Mouse (Mus musculus) midbrain, embryonic 12.5 days (tissue): ENCODE data around the gene Ctdspl. TPM values are rescaled to one million over a fixed set of nuclear protein-coding genes. Genes with fewer than 3 reads are reported as not detected.

Experiments used
- ATAC-seq: fragments of 200-750 bp; cut with Nextera tagmentation; 2 replicates; pipeline ENCODE4 v1.8.0; 2017; ENCODE audit warnings: low read depth, moderate TSS enrichment, moderate library complexity; ENCODE audit not compliant: low FRiP score
- H3K27ac ChIP-seq: fragments of 300-500 bp; sonication (generic); replicated peaks from 2 replicates; pipeline ENCODE4 v1.5.1; 2016; ENCODE audit warnings: mild to moderate bottlenecking
- H3K27me3 ChIP-seq: fragments of 300-500 bp; sonication (generic); 2 replicates; pipeline ENCODE4 v1.6.1; 2016; ENCODE audit warnings: mild to moderate bottlenecking
- H3K36me3 ChIP-seq: fragments of 300-500 bp; sonication (generic); 2 replicates; pipeline ENCODE4 v1.6.1; 2016
- H3K4me1 ChIP-seq: fragments of 300-500 bp; sonication (generic); 2 replicates; pipeline ENCODE4 v1.6.1; 2016
- H3K4me2 ChIP-seq: fragments of 300-500 bp; sonication (generic); replicated peaks from 2 replicates; pipeline ENCODE4 v1.6.1; 2016; ENCODE audit warnings: mild to moderate bottlenecking, moderate library complexity
- H3K4me3 ChIP-seq: fragments of 300-500 bp; sonication (generic); 2 replicates; pipeline ENCODE4 v1.5.1; 2016; ENCODE audit warnings: mild to moderate bottlenecking
- H3K9ac ChIP-seq: fragments of 300-500 bp; sonication (generic); replicated peaks from 2 replicates; pipeline ENCODE4 v1.6.1; 2016; ENCODE audit warnings: mild to moderate bottlenecking, moderate library complexity
- H3K9me3 ChIP-seq: fragments of 300-500 bp; sonication (generic); 2 replicates; pipeline ENCODE4 v1.6.1; 2016; ENCODE audit warnings: mild to moderate bottlenecking
- WGBS: fragments of 180-500 bp; shearing (Covaris S2); methylation state at CpG from one replicate; pipeline ENCODE4 v1.1.7; 2016; 5-methylcytosine and 5-hydroxymethylcytosine counted together
- polyA plus RNA-seq: library from polyadenylated mRNA; unstranded; fragments of >200 nt; fragmentation: Nextera tagmentation; extraction: Ambion mirVana; gene quantifications from 2 replicates; pipeline ENCODE4 v1.2.1, GENCODE M21; 2016

The Ctdspl gene
- polyA plus RNA-seq, 1 experiment from 2014 or later, result 6.3 TPM

DNA sequence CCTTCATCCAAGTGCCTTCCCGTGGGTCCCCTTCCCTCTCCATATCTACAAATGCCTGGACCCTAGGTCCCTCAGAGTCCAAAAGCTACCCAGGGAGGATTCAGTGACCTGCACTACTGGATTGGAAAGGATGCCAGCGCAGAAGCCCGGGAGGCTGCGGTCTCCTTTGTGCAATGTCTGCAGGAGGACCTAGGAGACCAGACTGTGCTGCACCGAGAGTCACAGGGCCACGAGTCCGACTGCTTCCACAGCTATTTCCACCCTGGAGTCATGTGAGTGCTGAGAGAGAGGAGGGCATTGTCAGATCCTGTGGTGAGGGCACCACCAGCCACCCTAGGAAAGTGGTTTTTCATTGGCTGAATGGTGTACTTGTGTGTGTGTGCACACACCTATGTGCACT, 132.0 kb downstream of the Ctdspl start:
- 87% methylated on average over 7 of the region's 7 CpGs for whole genome bisulfite sequencing
- no peak overlapping the region for H3K4me3 ChIP-seq
- peaks cover 4% of the 10 kb centered on the region for H3K4me1 ChIP-seq
- no peaks in the 10 kb centered on the region for H3K9me3 ChIP-seq
- ATAC-seq, result no peak
- no peak overlapping the region for H3K9ac ChIP-seq
- H3K27ac ChIP-seq, result no peak overlapping the region
- H3K27me3 ChIP-seq, result peaks cover 26% of the 10 kb centered on the region
- H3K36me3 ChIP-seq, result no peaks in the 10 kb centered on the region
- H3K4me2 ChIP-seq, result no peak overlapping the region

DNA sequence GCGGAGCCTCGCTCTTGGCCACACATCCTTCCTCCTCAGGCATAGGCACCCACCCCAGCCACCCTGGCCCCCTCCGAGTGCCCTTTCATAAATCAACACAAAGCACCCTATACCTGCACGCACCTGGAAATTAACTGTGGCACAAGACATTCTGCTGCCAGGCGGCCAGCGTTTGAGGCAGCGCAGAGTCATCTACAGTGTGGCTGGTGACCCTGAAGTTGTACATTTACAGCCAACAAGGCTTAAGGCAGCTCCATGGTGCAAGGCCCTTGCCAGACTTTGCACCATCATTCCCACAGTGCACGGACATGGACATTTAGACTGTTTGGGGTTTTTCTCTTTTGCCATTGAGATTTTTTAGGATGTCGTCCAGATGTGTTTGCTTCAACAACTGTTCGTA, 134.4 kb downstream of the Ctdspl start:
- no peak for ATAC-seq
- Histone ChIP-seq H3K27ac (no peak overlapping the region), H3K4me1 (0 out of 2 replicates have a peak, but pooled peaks cover 5% of the 10 kb centered on the region), H3K27me3 (peaks cover 10% of the 10 kb centered on the region), H3K9ac (no peak overlapping the region), H3K9me3 (no peaks in the 10 kb centered on the region), H3K36me3 (no peaks in the 10 kb centered on the region), H3K4me3 (no peak overlapping the region), H3K4me2 (no peak overlapping the region)
- WGBS, result 92% methylated on average over 10 of the region's 10 CpGs

GRCm38 (mm10) chr9:119063036-119063644, 136.9 kb downstream of the Ctdspl start:
- 37% methylated on average over 19 of the region's 19 CpGs for WGBS
- no peak for ATAC-seq
- H3K4me1 ChIP-seq, result 0 out of 2 replicates have a peak, but pooled peaks cover 5% of the 10 kb centered on the region
- H3K27me3 ChIP-seq, result peaks cover 14% of the 10 kb centered on the region
- H3K9ac ChIP-seq, result no peak overlapping the region
- H3K4me3 ChIP-seq, result no peak overlapping the region
- no peaks in the 10 kb centered on the region for H3K36me3 ChIP-seq
- no peak overlapping the region for H3K27ac ChIP-seq
- no peak overlapping the region for H3K4me2 ChIP-seq
- H3K9me3 ChIP-seq, result no peaks in the 10 kb centered on the region

DNA sequence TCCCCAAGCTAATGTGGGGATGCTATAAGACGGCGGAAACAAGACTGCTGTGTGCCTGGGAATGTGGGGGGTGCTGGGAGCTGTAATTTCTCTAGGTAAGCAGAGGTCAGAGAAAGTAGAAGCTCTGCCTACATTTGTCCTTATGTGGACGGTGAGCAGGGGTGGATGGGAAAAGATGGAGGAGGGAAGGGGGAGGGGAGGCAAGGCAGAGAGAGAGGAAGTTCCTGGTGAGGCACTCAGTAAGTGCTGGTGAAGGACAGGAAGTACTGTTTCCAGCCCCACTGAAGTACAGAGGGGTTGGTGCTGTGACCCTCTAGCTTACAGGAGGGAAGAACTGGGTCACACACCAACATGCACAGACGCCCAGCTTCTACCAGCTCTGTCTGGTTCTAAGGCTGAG, 138.0 kb downstream of the Ctdspl start:
- H3K9ac ChIP-seq, result no peak overlapping the region
- no peak overlapping the region for H3K4me3 ChIP-seq
- H3K9me3 ChIP-seq, result no peaks in the 10 kb centered on the region
- H3K4me2 ChIP-seq, result no peak overlapping the region
- ATAC-seq, result no peak
- H3K36me3 ChIP-seq, result no peaks in the 10 kb centered on the region
- 0 out of 2 replicates have a peak, but pooled peaks cover 5% of the 10 kb centered on the region for H3K4me1 ChIP-seq
- H3K27me3 ChIP-seq, result peaks cover 14% of the 10 kb centered on the region
- 73% methylated on average over 4 of the region's 4 CpGs for WGBS
- H3K27ac ChIP-seq, result no peak overlapping the region

DNA sequence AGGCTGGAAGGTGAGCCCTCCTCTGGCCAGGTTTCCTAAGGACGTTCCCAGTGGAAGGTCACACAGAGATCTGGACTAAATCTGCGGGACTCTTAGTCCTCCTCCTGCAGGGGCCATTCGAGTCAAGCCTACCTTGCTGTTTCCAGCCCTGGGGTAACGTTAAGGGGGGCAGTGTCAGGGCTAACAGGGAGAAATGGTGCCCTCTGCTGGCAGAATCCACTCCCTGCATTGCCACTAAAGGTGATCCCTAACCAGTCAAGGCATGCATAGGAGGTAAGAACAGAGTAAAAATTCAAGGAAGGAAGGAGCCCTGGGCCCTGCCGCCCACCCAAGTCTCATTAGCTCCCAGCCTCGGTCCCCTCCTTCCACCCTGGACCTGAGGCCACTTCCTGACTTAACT, 141.3 kb downstream of the Ctdspl start:
- WGBS, result 4% methylated on average over 6 of the region's 6 CpGs
- H3K9me3 ChIP-seq, result no peaks in the 10 kb centered on the region
- no peak overlapping the region for H3K27ac ChIP-seq
- peaks cover 5% of the 10 kb centered on the region for H3K27me3 ChIP-seq
- H3K4me3 ChIP-seq, result no peak overlapping the region
- no peak overlapping the region for H3K4me2 ChIP-seq
- ATAC-seq, result peak; percentile 35
- H3K9ac ChIP-seq, result no peak overlapping the region
- 0 out of 2 replicates have a peak, but pooled peaks cover 5% of the 10 kb centered on the region for H3K4me1 ChIP-seq
- peaks cover 11% of the 10 kb centered on the region for H3K36me3 ChIP-seq

- Histone ChIP-seq H3K4me1 (0 out of 2 replicates have a peak, but pooled peaks cover 2% of the 10 kb centered on the region), H3K4me2 (no peak overlapping the region), H3K9ac (no peak overlapping the region), H3K9me3 (no peaks in the 10 kb centered on the region), H3K4me3 (no peak overlapping the region), H3K36me3 (peaks cover 14% of the 10 kb centered on the region), H3K27ac (no peak overlapping the region), H3K27me3 (peaks cover 4% of the 10 kb centered on the region)
- WGBS, result 86% methylated on average over 11 of the region's 11 CpGs
- ATAC-seq, result no peak
These were observed 142.0 kb downstream of the Ctdspl start for GRCm38 (mm10) chr9:119068266-119068665.

DNA sequence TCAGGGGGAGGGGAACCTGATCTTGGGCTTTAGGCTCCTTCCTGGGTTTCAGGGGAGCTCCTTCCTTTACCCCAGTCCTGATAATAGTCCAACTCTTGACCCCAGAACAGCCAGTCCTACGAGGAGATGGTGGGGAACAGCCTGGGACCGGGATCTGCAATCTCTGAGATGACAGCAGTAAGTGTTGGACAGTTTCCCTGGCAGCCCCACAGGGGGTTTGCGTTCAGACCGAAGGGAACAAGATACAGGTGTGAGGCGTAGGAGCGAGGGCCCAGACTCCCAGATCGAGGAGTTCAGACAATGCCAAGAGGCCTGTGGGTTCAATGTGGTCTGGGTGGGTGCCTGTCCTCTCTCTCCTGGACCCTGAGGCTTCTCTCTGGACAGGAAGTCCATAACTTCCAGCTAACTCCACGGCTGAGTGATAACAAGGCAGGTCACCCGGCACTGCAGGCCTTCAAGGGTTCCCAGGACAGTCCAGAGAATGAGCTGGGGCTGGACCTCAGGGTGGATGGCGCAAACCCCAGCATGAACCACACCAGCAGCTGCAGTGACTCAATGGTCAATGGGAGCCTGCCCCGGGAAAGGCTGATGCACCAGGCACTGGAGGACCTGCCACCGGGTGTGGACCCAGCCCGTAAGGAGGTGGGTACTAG, 144.0 kb downstream of the Ctdspl start:
- Histone ChIP-seq H3K4me3 (no peak overlapping the region), H3K36me3 (peaks cover 22% of the 10 kb centered on the region), H3K9ac (no peak overlapping the region), H3K4me2 (no peak overlapping the region), H3K27me3 (peaks cover 4% of the 10 kb centered on the region; the same call in 1 of the 2 replicates), H3K9me3 (no peaks in the 10 kb centered on the region), H3K4me1 (no peaks in the 10 kb centered on the region), H3K27ac (no peak overlapping the region)
- 85% methylated on average over 13 of the region's 13 CpGs for WGBS
- no peak for ATAC-seq

- H3K4me2 ChIP-seq, result no peak overlapping the region
- H3K27me3 ChIP-seq, result no peaks in the 10 kb centered on the region
- H3K4me1 ChIP-seq, result no peaks in the 10 kb centered on the region
- WGBS, result 88% methylated on average over 9 of the region's 9 CpGs
- H3K9ac ChIP-seq, result no peak overlapping the region
- H3K27ac ChIP-seq, result no peak overlapping the region
- no peak for ATAC-seq
- no peaks in the 10 kb centered on the region for H3K9me3 ChIP-seq
- H3K36me3 ChIP-seq, result peaks cover 33% of the 10 kb centered on the region
- no peak overlapping the region for H3K4me3 ChIP-seq
These were observed 145.5 kb downstream of the Ctdspl start for GRCm38 (mm10) chr9:119071786-119072185.

- H3K9ac ChIP-seq, result no peak overlapping the region
- no peaks in the 10 kb centered on the region for H3K4me1 ChIP-seq
- H3K27me3 ChIP-seq, result no peaks in the 10 kb centered on the region
- 91% methylated on average over 15 of the region's 15 CpGs for WGBS
- peaks cover 42% of the 10 kb centered on the region for H3K36me3 ChIP-seq
- ATAC-seq, result no peak
- H3K4me2 ChIP-seq, result no peak overlapping the region
- no peak overlapping the region for H3K27ac ChIP-seq
- no peaks in the 10 kb centered on the region for H3K9me3 ChIP-seq
- no peak overlapping the region for H3K4me3 ChIP-seq
These were observed 147.1 kb downstream of the Ctdspl start for GRCm38 (mm10) chr9:119073184-119073895.

GRCm38 (mm10) chr9:119075685-119076084, 149.4 kb downstream of the Ctdspl start:
- 72% methylated on average over 16 of the region's 16 CpGs for WGBS
- Histone ChIP-seq H3K27ac (no peak overlapping the region), H3K27me3 (no peaks in the 10 kb centered on the region), H3K9ac (no peak overlapping the region), H3K9me3 (no peaks in the 10 kb centered on the region), H3K4me2 (no peak overlapping the region), H3K4me1 (no peaks in the 10 kb centered on the region), H3K36me3 (peaks cover 42% of the 10 kb centered on the region), H3K4me3 (no peak overlapping the region)
- ATAC-seq, result no peak

DNA sequence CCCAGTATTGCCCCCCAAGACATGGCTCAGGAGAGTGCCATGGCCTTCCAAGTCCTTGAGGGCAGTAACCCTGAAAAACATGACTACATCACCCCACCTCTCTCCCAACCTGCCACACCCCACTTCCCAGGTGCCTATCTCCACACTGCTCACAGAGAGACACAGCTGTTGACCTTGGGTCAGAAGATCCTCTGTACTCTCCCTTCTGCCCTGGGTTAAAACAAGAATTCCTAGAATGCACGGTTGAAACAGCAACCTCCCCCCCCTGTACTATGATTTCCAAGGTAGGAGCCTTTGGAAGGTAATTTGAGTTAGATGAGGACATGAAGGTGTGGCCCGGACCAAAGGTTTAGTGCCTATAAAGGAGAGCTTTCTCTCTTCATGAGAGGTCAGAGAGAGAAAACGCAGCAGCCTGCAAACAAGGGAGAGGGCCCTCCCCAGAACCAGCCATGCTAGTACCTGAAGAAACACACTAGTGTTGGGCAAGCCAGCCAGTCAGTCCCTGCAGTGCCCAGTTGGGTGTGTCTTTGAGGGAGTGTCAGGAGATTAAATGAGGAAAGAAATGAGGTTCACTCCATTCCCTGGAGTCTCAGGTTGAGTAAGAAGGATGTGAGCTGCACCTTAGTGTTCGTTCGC, 153.9 kb downstream of the Ctdspl start:
- WGBS, result 91% methylated on average over 5 of the region's 5 CpGs
- H3K27me3 ChIP-seq, result 0 out of 2 replicates have a peak, but pooled peaks cover 3% of the 10 kb centered on the region
- H3K4me3 ChIP-seq, result no peak overlapping the region
- H3K27ac ChIP-seq, result no peak overlapping the region
- ATAC-seq, result no peak
- no peak overlapping the region for H3K9ac ChIP-seq
- peaks cover 14% of the 10 kb centered on the region for H3K4me1 ChIP-seq
- H3K4me2 ChIP-seq, result no peak overlapping the region
- H3K9me3 ChIP-seq, result no peaks in the 10 kb centered on the region
- peaks cover 24% of the 10 kb centered on the region; the same call in 1 of the 2 replicates for H3K36me3 ChIP-seq
